Mouse (Mus musculus): Measurements from ENCODE around the gene Lzts3.

Lzts3 gene

GRCm38 (mm10) chr2:130635847-130636246 lies 6.8 kb downstream of the Lzts3 start:
- DNase-seq (ENCODE audit: low spot score) = no peak

- DNase-seq (ENCODE audit: low spot score) = no peak
Observed at GRCm38 (mm10) chr2:130634739-130635411, 7.7 kb downstream of the Lzts3 start.

GRCm38 (mm10) chr2:130634006-130634738 lies 8.4 kb downstream of the Lzts3 start:
- no peak for DNase-seq (ENCODE audit: low spot score)

GRCm38 (mm10) chr2:130632887-130633675 lies 9.5 kb downstream of the Lzts3 start:
- DNase-seq (ENCODE audit: low spot score) = no peak

GRCm38 (mm10) chr2:130632416-130632815 lies 10.2 kb downstream of the Lzts3 start:
- no peak for DNase-seq (ENCODE audit: low spot score)

GRCm38 (mm10) chr2:130629839-130630203 lies 12.8 kb downstream of the Lzts3 start, which contains the start of the genes Fastkd5 and Ubox5:
Fastkd5 (minus strand) TSS chr2:130630027.
Ubox5 (minus strand) TSS chr2:130630038.
- peak; percentile 78 for DNase-seq (ENCODE audit: low spot score)

GRCm38 (mm10) chr2:130629080-130629838 lies 13.3 kb downstream of the Lzts3 start:
- no peak for DNase-seq (ENCODE audit: low spot score)

GRCm38 (mm10) chr2:130628424-130628823 lies 14.2 kb downstream of the Lzts3 start:
- no peak for DNase-seq (ENCODE audit: low spot score)

GRCm38 (mm10) chr2:130618972-130619371 lies 23.6 kb downstream of the Lzts3 start:
- no peak for DNase-seq (ENCODE audit: low spot score)

- no peak for DNase-seq (ENCODE audit: low spot score)
Observed at GRCm38 (mm10) chr2:130613091-130613490, 29.5 kb downstream of the Lzts3 start.

GRCm38 (mm10) chr2:130602195-130602594 lies 40.4 kb downstream of the Lzts3 start:
- no peak for DNase-seq (ENCODE audit: low spot score)

GRCm38 (mm10) chr2:130598399-130598798 lies 44.2 kb downstream of the Lzts3 start:
- DNase-seq (ENCODE audit: low spot score) = no peak

- DNase-seq (ENCODE audit: low spot score) = no peak
Observed at GRCm38 (mm10) chr2:130597601-130598010, 45.0 kb downstream of the Lzts3 start.

- DNase-seq (ENCODE audit: low spot score) = no peak
Observed at GRCm38 (mm10) chr2:130595596-130595995, 47.0 kb downstream of the Lzts3 start.

GRCm38 (mm10) chr2:130591016-130591415 lies 51.6 kb downstream of the Lzts3 start:
- no peak for DNase-seq (ENCODE audit: low spot score)

GRCm38 (mm10) chr2:130589761-130590160 lies 52.8 kb downstream of the Lzts3 start:
- DNase-seq (ENCODE audit: low spot score) = no peak

- DNase-seq (ENCODE audit: low spot score) = no peak
Observed at GRCm38 (mm10) chr2:130589157-130589556, 53.4 kb downstream of the Lzts3 start.

- DNase-seq (ENCODE audit: low spot score) = no peak
Observed at GRCm38 (mm10) chr2:130588373-130588772, 54.2 kb downstream of the Lzts3 start.

- no peak for DNase-seq (ENCODE audit: low spot score)
Observed at GRCm38 (mm10) chr2:130586016-130586415, 56.6 kb downstream of the Lzts3 start.

- DNase-seq (ENCODE audit: low spot score) = no peak
Observed at GRCm38 (mm10) chr2:130583902-130584560, 58.6 kb downstream of the Lzts3 start.

Measured in urinary bladder, postnatal 10 days (tissue).